Mouse (Mus musculus) forebrain, embryonic 11.5 days (tissue): ENCODE data around the gene Msi2. TPM values are rescaled to one million over a fixed set of nuclear protein-coding genes. Genes with fewer than 3 reads are reported as not detected.

Experiments
- ATAC-seq: fragments of 200-750 bp; cut with Nextera tagmentation; replicated peaks from 2 replicates; pipeline ENCODE4 v1.8.0; 2017; ENCODE audit warnings: moderate TSS enrichment; ENCODE audit not compliant: low FRiP score
- DNase-seq: peaks from one replicate; pipeline ENCODE4 v3.0.0-alpha.2; 2017; ENCODE audit warnings: low spot score
- H3K27ac ChIP-seq: fragments of 300-500 bp; sonication (generic); 2 replicates; pipeline ENCODE4 v1.5.1; 2014; ENCODE audit warnings: low read depth, low read length
- H3K27me3 ChIP-seq: fragments of 300-500 bp; sonication (generic); 2 replicates; pipeline ENCODE4 v1.6.1; 2014; ENCODE audit warnings: mild to moderate bottlenecking, low read length, mixed read lengths; ENCODE audit not compliant: control insufficient read depth, insufficient read depth
- H3K36me3 ChIP-seq: fragments of 300-500 bp; sonication (generic); 2 replicates; pipeline ENCODE4 v1.6.1; 2014; ENCODE audit warnings: mild to moderate bottlenecking, low read length, moderate library complexity, mixed read lengths; ENCODE audit not compliant: control insufficient read depth, insufficient read depth
- H3K4me1 ChIP-seq: fragments of 300-500 bp; sonication (generic); replicated peaks from 2 replicates; pipeline ENCODE4 v1.6.1; 2014; ENCODE audit warnings: low read length, mixed read lengths; ENCODE audit not compliant: control insufficient read depth, insufficient read depth
- H3K4me2 ChIP-seq: fragments of 300-500 bp; sonication (generic); 2 replicates; pipeline ENCODE4 v1.6.1; 2014; ENCODE audit warnings: low read depth, mild to moderate bottlenecking, low read length, moderate library complexity, mixed read lengths; ENCODE audit not compliant: severe bottlenecking
- H3K4me3 ChIP-seq: fragments of 300-500 bp; sonication (generic); 2 replicates; pipeline ENCODE4 v1.5.1; 2014; ENCODE audit warnings: low read depth, low read length
- H3K9ac ChIP-seq: fragments of 300-500 bp; sonication (generic); 2 replicates; pipeline ENCODE4 v1.6.1; 2014; ENCODE audit warnings: low read length
- H3K9me3 ChIP-seq: fragments of 300-500 bp; sonication (generic); 2 replicates; pipeline ENCODE4 v1.6.1; 2016; ENCODE audit warnings: low read length, mixed read lengths; ENCODE audit not compliant: control insufficient read depth
- WGBS: fragments of 180-500 bp; shearing (Covaris S2); extraction: QIAGEN DNeasy Blood & Tissue Kit; methylation state at CpG from one replicate; pipeline ENCODE4 v1.1.7; 2014; 5-methylcytosine and 5-hydroxymethylcytosine counted together
- polyA plus RNA-seq: library from polyadenylated mRNA; unstranded; fragments of >200 nt; fragmentation: Nextera tagmentation; extraction: Ambion mirVana; gene quantifications from 2 replicates; pipeline ENCODE4 v1.2.1, GENCODE M21; 2014

Msi2 gene
- polyA plus RNA-seq, 1 experiment from 2014 or later: 26.2 TPM

- Histone ChIP-seq H3K9me3 (no peaks in the 10 kb centered on the region), H3K27me3 (no peaks in the 10 kb centered on the region), H3K4me2 (no peak overlapping the region), H3K9ac (no peak overlapping the region), H3K4me1 (no peaks in the 10 kb centered on the region), H3K36me3 (peaks cover 4% of the 10 kb centered on the region), H3K27ac (no peak overlapping the region), H3K4me3 (no peak overlapping the region)
- DNase-seq: no peak
- ATAC-seq: no peak
- WGBS: 90% methylated on average over 2 of the region's 2 CpGs
Measured at GRCm38 (mm10) chr11:88676597-88676996, 41.7 kb downstream of the Msi2 start.

- peaks cover 4% of the 10 kb centered on the region for H3K36me3 ChIP-seq
- no peak overlapping the region for H3K27ac ChIP-seq
Measured at GRCm38 (mm10) chr11:88675526-88676353, 42.6 kb downstream of the Msi2 start.

GRCm38 (mm10) chr11:88674075-88674474, 44.2 kb downstream of the Msi2 start:
- Histone ChIP-seq H3K4me1 (no peaks in the 10 kb centered on the region), H3K4me2 (no peak overlapping the region), H3K4me3 (no peak overlapping the region), H3K9me3 (no peaks in the 10 kb centered on the region), H3K27ac (no peak overlapping the region), H3K36me3 (peaks cover 4% of the 10 kb centered on the region; the same call in 1 of the 2 replicates), H3K9ac (no peak overlapping the region), H3K27me3 (no peaks in the 10 kb centered on the region)
- 91% methylated on average over 9 of the region's 9 CpGs for WGBS
- ATAC-seq (no peak), DNase-seq (no peak)

More at GRCm38 (mm10) chr11:88675526-88676353, 42.6 kb downstream of the Msi2 start:
- ATAC-seq (no peak), DNase-seq (no peak)
- Histone ChIP-seq H3K4me1 (no peaks in the 10 kb centered on the region), H3K9ac (no peak overlapping the region), H3K9me3 (no peaks in the 10 kb centered on the region), H3K4me2 (no peak overlapping the region), H3K4me3 (no peak overlapping the region), H3K27me3 (no peaks in the 10 kb centered on the region)
- WGBS: 89% methylated on average over 18 of the region's 18 CpGs

GRCm38 (mm10) chr11:88670925-88671324, 47.4 kb downstream of the Msi2 start:
- no peak for DNase-seq
- Histone ChIP-seq H3K9ac (no peak overlapping the region), H3K4me3 (no peak overlapping the region), H3K4me1 (0 out of 2 replicates have a peak, but pooled peaks cover 4% of the 10 kb centered on the region), H3K36me3 (peaks cover 4% of the 10 kb centered on the region; the same call in 1 of the 2 replicates), H3K4me2 (no peak overlapping the region), H3K27ac (no peak overlapping the region), H3K27me3 (no peaks in the 10 kb centered on the region), H3K9me3 (no peaks in the 10 kb centered on the region)
- 65% methylated on average over 5 of the region's 5 CpGs for WGBS
- no peak for ATAC-seq

- Histone ChIP-seq H3K9ac (no peak overlapping the region), H3K4me1 (0 out of 2 replicates have a peak, but pooled peaks cover 4% of the 10 kb centered on the region), H3K27me3 (no peaks in the 10 kb centered on the region), H3K36me3 (no peaks in the 10 kb centered on the region; the same call in 1 of the 2 replicates), H3K27ac (no peak overlapping the region), H3K4me2 (no peak overlapping the region), H3K4me3 (no peak overlapping the region), H3K9me3 (no peaks in the 10 kb centered on the region)
- DNase-seq (no peak), ATAC-seq (no peak)
- 92% methylated on average over 7 of the region's 7 CpGs for WGBS
Measured at GRCm38 (mm10) chr11:88669106-88669505, 49.2 kb downstream of the Msi2 start.

- Histone ChIP-seq H3K27ac (no peak overlapping the region), H3K9ac (no peak overlapping the region), H3K36me3 (no peaks in the 10 kb centered on the region; the same call in 1 of the 2 replicates), H3K27me3 (no peaks in the 10 kb centered on the region), H3K4me2 (no peak overlapping the region), H3K4me1 (0 out of 2 replicates have a peak, but pooled peaks cover 4% of the 10 kb centered on the region), H3K9me3 (no peaks in the 10 kb centered on the region), H3K4me3 (no peak overlapping the region)
- ATAC-seq: no peak
- 95% methylated on average over 14 of the region's 14 CpGs for WGBS
- DNase-seq: no peak
Measured at GRCm38 (mm10) chr11:88668345-88668744, 50.0 kb downstream of the Msi2 start.

- no peaks in the 10 kb centered on the region for H3K9me3 ChIP-seq
- no peak overlapping the region for H3K4me2 ChIP-seq
- WGBS: 59% methylated on average over 15 of the region's 15 CpGs
- ATAC-seq: no peak
- DNase-seq: no peak
- H3K36me3 ChIP-seq: no peaks in the 10 kb centered on the region; the same call in 1 of the 2 replicates
- H3K4me1 ChIP-seq: 0 out of 2 replicates have a peak, but pooled peaks cover 4% of the 10 kb centered on the region
- no peak overlapping the region for H3K9ac ChIP-seq
- no peak overlapping the region for H3K4me3 ChIP-seq
- peak overlapping the region; percentile 20; the same call in 1 of the 2 replicates for H3K27ac ChIP-seq
- H3K27me3 ChIP-seq: no peaks in the 10 kb centered on the region
Measured at GRCm38 (mm10) chr11:88665799-88666198, 52.5 kb downstream of the Msi2 start.

- H3K36me3 ChIP-seq: no peaks in the 10 kb centered on the region; the same call in 1 of the 2 replicates
- 0 out of 2 replicates have a peak, but pooled peaks cover 3% of the 10 kb centered on the region for H3K4me1 ChIP-seq
- 86% methylated on average over 11 of the region's 11 CpGs for WGBS
- no peaks in the 10 kb centered on the region for H3K27me3 ChIP-seq
- no peaks in the 10 kb centered on the region for H3K9me3 ChIP-seq
- no peak overlapping the region for H3K4me3 ChIP-seq
- no peak for ATAC-seq
- H3K9ac ChIP-seq: no peak overlapping the region
- H3K27ac ChIP-seq: no peak overlapping the region
- no peak for DNase-seq
- no peak overlapping the region for H3K4me2 ChIP-seq
Measured at GRCm38 (mm10) chr11:88661444-88662180, 56.7 kb downstream of the Msi2 start.
